Mouse (Mus musculus): Measurements from ENCODE around the gene Pcdh9.

Gene Pcdh9

DNA sequence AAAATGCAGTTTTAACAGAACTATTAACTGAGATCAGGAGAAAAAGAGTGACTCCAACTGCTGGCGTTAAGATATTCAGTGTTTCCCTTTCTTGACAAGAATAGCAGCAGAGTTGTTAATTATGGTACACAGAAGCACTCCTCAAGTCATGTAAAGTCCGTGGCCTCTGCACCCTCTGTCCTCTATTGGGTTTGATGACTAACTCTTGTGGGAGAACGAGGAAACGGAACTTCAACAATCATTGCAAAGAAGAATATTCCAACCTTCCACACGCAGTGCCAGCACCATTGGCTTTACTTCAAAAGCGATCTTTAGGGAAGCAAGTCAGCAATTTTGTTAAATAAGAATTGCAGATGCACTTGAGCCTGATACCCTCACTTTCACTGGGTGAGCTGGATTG, 849.9 kb downstream of the Pcdh9 start:
- DNase-seq (ENCODE audit: low read depth in 1 of 2, low spot score in 2 of 2) = no peak

DNA sequence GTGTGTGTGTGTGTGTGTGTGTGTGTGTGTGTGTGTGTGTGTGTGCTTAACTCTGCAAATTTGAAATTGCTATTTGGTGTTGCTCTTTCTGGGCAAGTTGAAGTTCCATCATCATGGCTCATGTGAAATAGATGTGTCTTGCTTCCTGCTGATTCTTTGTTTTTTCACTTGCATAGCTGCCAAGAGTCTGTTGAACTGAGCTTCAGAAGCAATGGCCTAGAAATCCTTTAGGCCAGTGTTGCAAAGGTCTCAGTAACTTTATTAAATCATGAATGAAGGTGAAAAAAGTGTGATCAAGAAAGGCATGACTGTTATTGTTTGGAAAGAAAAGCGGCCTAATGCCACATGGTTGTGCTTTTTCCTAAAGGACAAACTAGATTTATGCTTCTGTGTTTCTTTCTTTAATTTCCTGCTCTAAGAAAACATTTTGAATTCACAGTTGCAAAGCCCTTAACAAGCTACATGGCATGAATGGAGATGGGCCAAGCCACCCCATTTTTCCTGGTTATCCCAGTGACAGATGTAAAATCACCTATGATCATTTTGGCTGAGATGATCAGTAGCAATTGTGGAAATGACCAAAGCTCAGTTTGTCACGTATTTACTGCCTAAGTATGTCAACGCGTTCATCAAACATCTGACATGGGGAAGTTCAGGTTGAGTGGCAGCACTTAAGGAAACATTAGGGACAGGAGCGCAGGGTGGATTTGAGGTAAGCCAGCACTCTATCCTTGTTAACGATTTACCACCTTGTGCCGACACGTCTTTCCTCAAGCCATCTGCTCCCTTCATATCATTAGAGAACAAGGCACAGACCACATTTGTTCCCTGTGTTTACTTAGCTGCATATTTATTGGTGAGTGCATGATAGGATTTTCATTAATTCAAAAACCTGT, 850.9 kb downstream of the Pcdh9 start:
- no peak for DNase-seq (ENCODE audit: low read depth in 1 of 2, low spot score in 2 of 2)

DNA sequence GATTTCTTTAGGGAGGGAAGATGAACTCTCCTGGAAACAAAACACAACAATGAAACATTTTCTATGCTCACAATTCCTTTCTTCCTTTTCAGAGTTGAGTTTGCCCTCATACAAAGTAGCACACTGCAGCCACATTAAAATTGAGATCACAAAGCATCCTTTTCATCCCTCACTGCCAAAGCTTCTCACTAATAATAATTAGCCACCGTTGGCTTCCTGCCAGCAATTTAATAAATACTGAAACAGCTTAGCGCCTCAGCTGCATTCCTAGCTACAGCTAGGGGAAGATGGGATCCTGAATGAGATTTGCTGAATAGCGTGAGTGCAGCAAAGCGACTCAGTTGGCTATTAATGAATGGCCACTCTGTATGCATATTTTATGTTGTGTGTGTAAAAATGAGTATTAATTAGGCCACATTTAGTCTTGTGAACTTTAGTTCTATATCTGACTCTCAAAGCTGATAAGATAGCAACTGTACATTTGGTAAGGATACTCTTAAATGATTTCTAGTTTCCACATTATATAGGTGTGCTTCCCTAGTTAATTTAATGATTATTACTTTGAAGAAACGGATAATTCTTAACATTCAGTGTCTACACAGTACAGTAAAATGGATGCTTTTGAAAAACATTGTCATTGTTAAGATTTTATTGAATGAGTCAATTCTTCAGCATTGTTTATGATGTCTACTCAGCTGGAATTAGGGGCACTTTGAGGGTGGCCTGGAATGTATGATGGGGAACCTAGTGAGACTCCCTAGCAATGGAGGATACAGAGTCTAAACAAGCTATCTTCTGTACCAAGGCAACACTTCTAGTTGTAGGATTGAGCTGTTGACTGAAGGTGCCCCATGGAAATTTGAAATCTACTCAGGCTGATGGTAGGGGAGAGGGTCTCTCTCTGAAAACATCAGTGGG, 881.1 kb downstream of the Pcdh9 start:
- no peak for DNase-seq (ENCODE audit: low read depth in 1 of 2, low spot score in 2 of 2)
